Mouse (Mus musculus) monocyte, adult 5-6 weeks (primary cell): ENCODE measurements around the gene Zscan20. TPM values are rescaled to one million over a fixed set of nuclear protein-coding genes. Genes with fewer than 3 reads are reported as not detected.

ENCODE experiments used
- ATAC-seq: fragments of 153-309, 156-312 bp; replicated peaks from 2 replicates; pipeline ENCODE4 v1.8.0; 2017; ENCODE audit warnings: mild to moderate bottlenecking; ENCODE audit not compliant: low TSS enrichment, insufficient number of reproducible peaks, severe bottlenecking, poor library complexity, low FRiP score
- total RNA-seq: library from RNA; stranded (forward); fragments of 200-1000, 200-491, 200-594 nt; gene quantifications from 3 replicates; pipeline ENCODE4 v1.2.3, GENCODE M21; 2017

Zscan20 gene
- 3.0 to 8.9 TPM (median 3.5 TPM) in 3 replicates for total RNA-seq

DNA sequence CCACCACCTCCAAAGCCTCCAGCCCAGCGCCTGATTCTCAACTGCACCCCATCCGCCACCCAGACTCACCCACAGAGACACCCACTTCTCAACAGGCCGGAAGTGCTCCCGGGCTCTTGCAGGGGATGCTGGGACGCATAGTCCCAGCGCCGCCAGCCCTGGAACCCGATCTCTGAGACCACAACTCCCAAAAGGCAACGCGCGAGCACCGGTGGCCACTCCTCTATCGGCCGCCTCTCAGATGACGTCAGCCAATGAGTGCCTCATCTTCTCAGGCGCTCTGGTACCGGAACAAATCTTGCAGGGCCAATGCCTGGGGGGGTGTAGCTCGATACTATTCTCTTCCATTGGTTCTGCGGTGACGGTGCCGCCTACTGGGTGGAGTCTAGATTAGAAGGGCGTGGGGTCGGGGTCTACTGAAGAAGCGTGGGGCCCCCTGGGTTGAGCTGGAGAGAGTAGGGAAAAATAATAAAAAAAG lies at the start of gene Zscan20:
Gene Zscan20, minus strand, starts transcription at position 174 of the 478 bp plus-strand sequence.
- peak; percentile 97 for ATAC-seq

DNA sequence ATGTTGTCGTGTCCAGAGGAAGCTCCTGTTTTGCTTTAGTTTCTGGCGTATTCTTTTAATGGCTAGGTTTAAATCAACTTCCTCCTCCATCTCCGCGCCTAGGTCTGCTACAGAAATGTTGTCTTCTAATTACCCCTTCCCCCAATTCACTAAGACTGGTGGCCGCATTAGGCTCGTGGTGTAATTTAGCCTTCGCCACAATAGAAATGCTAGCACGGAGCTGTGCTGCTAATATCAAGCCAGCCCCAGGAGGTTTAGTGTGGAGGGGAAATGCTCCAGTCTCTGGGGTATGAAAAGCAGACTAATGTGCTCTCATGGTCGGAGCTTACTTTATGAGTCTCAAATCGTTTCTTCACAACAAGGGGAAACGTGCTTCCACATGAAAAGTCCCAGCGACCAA lies 45.5 kb upstream of the Zscan20 start:
- ATAC-seq, result no peak

- peak; percentile 87 for ATAC-seq
Observed at GRCm38 (mm10) chr4:128654505-128655381, 44.8 kb upstream of the Zscan20 start, which contains the start of gene Phc2. Gene Phc2 (plus strand): TSS chr4:128654702.

DNA sequence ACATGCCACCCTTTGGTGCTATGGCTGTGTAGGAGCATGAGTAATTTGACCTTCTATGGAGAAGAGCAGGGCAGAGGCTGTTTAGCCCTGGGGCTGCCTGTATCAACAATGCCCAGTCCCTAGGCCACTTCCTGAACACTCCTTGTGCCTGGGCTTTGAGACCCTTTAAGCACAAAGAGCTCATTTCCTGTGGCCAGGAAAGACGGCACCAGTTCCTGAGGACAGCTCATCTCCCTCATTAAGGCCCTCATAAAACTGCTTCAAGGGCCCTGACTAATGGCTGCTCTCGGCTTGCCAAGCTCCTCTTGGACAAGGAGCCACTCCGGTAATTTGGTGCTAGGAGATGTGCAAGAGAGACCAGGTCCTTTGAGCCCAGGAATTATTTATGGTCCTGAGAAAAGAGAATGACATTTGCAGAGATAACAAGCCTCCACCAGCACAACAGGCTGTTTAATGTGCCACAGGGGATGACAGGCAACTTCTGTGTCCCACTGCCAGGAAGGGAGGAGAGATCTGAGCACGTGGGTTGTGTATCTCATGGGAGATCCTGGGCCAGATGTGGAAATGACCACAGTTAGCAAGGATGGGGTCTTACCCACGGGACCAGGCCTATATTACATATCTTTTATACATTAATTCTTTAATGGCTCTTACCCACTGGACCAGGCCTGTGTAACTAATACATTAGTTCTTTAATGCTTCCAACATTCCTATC lies 42.8 kb upstream of the Zscan20 start:
- no peak for ATAC-seq

DNA sequence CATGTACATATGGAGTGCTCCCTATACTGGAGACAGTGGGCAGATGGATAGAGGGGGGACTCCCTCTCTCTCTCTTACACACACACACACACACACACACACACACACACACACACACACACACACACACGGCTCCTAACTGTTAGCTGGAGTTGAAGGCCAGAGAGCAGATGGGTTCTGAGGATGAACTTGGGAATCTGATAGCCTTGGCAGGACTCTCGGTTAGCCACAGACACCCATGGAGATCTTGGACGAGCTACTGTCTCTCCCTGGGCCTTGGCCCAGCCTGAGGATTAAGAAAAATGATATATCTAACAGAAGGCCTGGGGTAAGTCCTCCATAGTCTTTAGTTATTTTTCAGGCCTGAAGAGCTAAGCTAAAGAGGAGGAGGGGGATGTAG lies 41.6 kb upstream of the Zscan20 start:
- no peak for ATAC-seq

- ATAC-seq, result no peak
Observed at GRCm38 (mm10) chr4:128648567-128649255, 38.8 kb upstream of the Zscan20 start.

DNA sequence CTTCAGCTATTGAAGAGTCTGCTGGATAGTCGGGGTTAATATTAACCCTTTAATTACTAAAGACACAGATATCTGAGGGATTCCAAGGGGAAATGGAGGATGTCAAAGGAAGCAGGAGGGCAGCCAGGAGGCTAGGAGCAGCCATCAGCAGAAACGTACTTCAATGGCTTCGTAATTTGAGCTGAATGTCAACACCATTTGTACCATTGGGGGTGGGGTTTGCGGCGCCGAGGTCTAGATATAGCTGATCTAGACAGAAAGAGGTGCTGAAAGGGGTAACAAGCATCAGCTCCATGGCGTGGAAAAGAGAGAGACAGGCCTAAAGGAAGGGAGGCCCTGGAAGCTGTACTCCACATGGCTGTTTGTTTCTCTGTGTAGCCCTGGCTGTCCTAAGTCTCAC lies 36.9 kb upstream of the Zscan20 start:
- no peak for ATAC-seq

DNA sequence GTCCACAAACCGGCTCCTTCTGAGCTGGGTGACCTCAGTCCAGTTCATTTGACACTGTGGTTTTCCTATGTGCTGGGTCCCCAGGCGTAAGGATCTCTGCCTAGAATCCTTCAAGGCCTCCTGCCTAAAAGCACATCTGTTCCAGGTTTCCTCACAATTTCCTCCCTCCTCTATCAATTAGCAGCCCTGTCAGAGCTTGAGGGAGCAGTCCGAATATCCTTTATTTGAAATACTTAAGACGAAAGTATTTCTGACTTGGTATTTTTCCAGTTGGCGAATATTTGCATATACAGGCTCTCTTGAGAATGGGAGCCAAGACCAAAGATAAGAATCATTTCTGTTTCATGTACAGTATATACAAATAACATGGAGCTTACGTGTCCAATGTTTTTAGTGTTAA lies 36.0 kb upstream of the Zscan20 start:
- no peak for ATAC-seq

- ATAC-seq, result no peak
Observed at GRCm38 (mm10) chr4:128641766-128642717, 32.1 kb upstream of the Zscan20 start.

DNA sequence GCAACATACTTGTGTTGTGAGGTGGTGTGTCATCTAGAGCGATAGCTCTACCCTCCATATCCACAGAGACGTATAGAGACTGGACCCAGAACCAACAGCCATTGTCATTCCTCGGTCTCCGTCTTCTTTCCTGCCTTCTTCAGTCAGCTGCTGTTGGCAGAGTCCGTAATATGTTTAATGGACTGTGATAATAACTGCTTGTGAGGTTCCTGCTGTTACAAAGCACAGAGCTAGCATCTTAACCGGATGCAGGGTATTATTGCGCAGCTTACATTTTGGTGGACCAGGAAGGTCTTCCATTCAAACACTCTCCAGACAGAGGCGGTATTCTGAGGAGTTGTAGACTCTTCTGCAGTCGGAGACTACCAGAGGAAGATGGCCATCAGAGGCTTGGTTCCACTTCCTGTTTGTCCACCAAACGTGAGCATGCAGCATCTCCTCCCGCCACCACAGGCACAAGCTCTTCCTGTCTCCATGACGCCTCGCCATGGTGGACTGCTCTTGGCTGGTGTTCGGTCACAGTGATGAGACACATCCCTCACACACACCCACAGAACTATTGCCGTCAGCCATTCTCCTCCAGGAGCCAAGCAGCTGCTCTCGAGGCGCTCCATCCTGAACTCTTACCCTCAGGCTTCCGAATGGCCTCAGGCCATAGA lies 28.5 kb upstream of the Zscan20 start:
- no peak for ATAC-seq

- no peak for ATAC-seq
Observed at GRCm38 (mm10) chr4:128637250-128637649, 27.4 kb upstream of the Zscan20 start.

- ATAC-seq, result no peak
Observed at GRCm38 (mm10) chr4:128635894-128636585, 26.1 kb upstream of the Zscan20 start.

GRCm38 (mm10) chr4:128635451-128635850 lies 25.6 kb upstream of the Zscan20 start:
- no peak for ATAC-seq

- ATAC-seq, result no peak
Observed at GRCm38 (mm10) chr4:128621109-128621508, 11.2 kb upstream of the Zscan20 start.

GRCm38 (mm10) chr4:128620572-128620971 lies 10.7 kb upstream of the Zscan20 start:
- no peak for ATAC-seq

DNA sequence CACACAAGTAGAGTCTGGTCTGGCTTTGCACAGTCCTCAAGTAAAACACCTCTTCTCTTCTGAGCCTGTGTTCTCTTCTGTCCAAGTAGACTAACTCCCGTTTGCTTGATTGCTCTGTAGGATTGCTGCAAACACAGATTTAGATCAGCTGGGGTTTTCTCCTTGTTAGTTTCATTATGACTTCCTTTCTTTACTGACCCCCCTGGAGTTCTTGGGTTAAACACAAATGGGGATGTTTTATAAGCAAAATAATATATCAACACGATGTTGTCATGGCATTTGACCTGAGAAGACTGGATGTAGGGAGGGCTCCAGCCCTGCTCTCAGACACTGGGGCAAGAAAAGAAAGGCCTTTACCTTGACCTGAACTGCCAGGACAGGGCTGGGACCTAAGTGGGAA lies 9.1 kb upstream of the Zscan20 start:
- ATAC-seq, result no peak

DNA sequence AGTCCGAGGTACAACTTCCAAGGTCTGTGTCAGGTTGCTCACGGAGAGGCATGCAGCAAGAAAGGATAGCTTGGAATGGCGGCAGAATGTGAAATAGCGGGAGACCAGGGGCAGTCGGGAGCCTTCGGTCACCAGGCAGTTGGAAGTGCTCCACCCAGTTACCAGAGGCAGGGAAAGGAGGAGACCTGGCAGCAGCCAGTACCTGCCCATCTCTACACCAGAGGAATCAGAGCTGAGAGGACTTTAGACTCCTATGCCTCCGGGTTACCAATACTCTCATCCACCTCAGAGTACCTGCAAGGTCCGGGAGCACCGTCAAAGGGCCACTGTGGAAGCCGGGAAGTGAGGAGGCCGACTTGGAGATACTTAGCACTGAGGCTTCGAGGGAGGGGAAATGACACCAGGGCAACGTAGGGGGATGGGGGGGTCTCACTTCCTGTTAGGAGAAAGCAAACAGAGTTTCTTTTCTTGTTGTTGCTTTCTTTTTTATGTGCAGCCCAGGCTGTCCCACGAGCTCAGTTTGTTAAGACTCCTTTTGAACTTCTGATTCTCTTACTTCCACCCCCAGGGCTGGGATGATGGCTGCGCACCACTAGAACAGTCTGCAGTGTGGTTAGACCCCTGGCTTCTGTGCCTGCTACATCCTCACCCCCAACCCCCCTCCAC lies 8.5 kb upstream of the Zscan20 start, which contains the start of gene Tlr12:
Gene Tlr12, minus strand, starts transcription at position 374 of the 666 bp plus-strand sequence.
- ATAC-seq, result no peak
